Mouse (Mus musculus) forebrain, embryonic 15.5 days (tissue): ENCODE measurements around the gene Ttc3. TPM values are rescaled to one million over a fixed set of nuclear protein-coding genes. Genes with fewer than 3 reads are reported as not detected.

Experiments
- ATAC-seq: fragments of 200-750 bp; cut with Nextera tagmentation; replicated peaks from 2 replicates; pipeline ENCODE4 v1.8.0; 2017; ENCODE audit warnings: mild to moderate bottlenecking, moderate TSS enrichment, moderate library complexity
- H3K27ac ChIP-seq: fragments of 300-500 bp; sonication (generic); replicated peaks from 2 replicates; pipeline ENCODE4 v1.5.1; 2015; ENCODE audit warnings: mild to moderate bottlenecking, inconsistent platforms
- H3K27me3 ChIP-seq: fragments of 300-500 bp; sonication (generic); 2 replicates; pipeline ENCODE4 v1.6.1; 2015; ENCODE audit warnings: inconsistent platforms
- H3K36me3 ChIP-seq: fragments of 300-500 bp; sonication (generic); 2 replicates; pipeline ENCODE4 v1.6.1; 2015; ENCODE audit warnings: mild to moderate bottlenecking, inconsistent platforms
- H3K4me1 ChIP-seq: fragments of 300-500 bp; sonication (generic); 2 replicates; pipeline ENCODE4 v1.6.1; 2015; ENCODE audit warnings: inconsistent platforms
- H3K4me2 ChIP-seq: fragments of 300-500 bp; sonication (generic); replicated peaks from 2 replicates; pipeline ENCODE4 v1.6.1; 2015; ENCODE audit warnings: mild to moderate bottlenecking, inconsistent platforms
- H3K4me3 ChIP-seq: fragments of 300-500 bp; sonication (generic); 2 replicates; pipeline ENCODE4 v1.5.1; 2015; ENCODE audit warnings: mild to moderate bottlenecking, inconsistent platforms
- H3K9ac ChIP-seq: fragments of 300-500 bp; sonication (generic); replicated peaks from 2 replicates; pipeline ENCODE4 v1.6.1; 2015; ENCODE audit warnings: mild to moderate bottlenecking, inconsistent platforms
- H3K9me3 ChIP-seq: fragments of 300-500 bp; sonication (generic); 2 replicates; pipeline ENCODE4 v1.6.1; 2016; ENCODE audit warnings: inconsistent platforms
- whole genome bisulfite sequencing: fragments of 180-500 bp; shearing (Covaris S2); methylation state at CpG from one replicate; pipeline ENCODE4 v1.1.7; 2015; ENCODE audit warnings: mixed read lengths; 5-methylcytosine and 5-hydroxymethylcytosine counted together
- polyA plus RNA-seq: library from polyadenylated mRNA; unstranded; fragments of >200 nt; fragmentation: Nextera tagmentation; extraction: Ambion mirVana; gene quantifications from 2 replicates; pipeline ENCODE4 v1.2.1, GENCODE M21; 2015

Gene Ttc3
- polyA plus RNA-seq, 1 experiment from 2014 or later: 832 TPM

- Histone ChIP-seq H3K4me1 (peaks cover 11% of the 10 kb centered on the region), H3K4me2 (no peak overlapping the region), H3K9me3 (no peaks in the 10 kb centered on the region), H3K4me3 (no peak overlapping the region), H3K27me3 (no peaks in the 10 kb centered on the region), H3K9ac (no peak overlapping the region), H3K27ac (no peak overlapping the region), H3K36me3 (0 out of 2 replicates have a peak, but pooled peaks cover 3% of the 10 kb centered on the region)
- ATAC-seq: no peak
- WGBS: 89% methylated on average over 4 of the region's 4 CpGs
Measured at GRCm38 (mm10) chr16:94363814-94364213, 6.6 kb upstream of the Ttc3 start.

GRCm38 (mm10) chr16:94365435-94365834, 5.0 kb upstream of the Ttc3 start:
- ATAC-seq: no peak
- WGBS: 91% methylated on average over 3 of the region's 3 CpGs
- Histone ChIP-seq H3K36me3 (0 out of 2 replicates have a peak, but pooled peaks cover 3% of the 10 kb centered on the region), H3K9me3 (no peaks in the 10 kb centered on the region), H3K4me1 (peaks cover 20% of the 10 kb centered on the region), H3K4me2 (no peak overlapping the region), H3K27me3 (no peaks in the 10 kb centered on the region), H3K4me3 (no peak overlapping the region), H3K9ac (no peak overlapping the region), H3K27ac (no peak overlapping the region)

- H3K9me3 ChIP-seq: no peaks in the 10 kb centered on the region
- peak overlapping the region; percentile 59 for H3K4me2 ChIP-seq
- ATAC-seq: no peak
- no peaks in the 10 kb centered on the region for H3K36me3 ChIP-seq
- peaks cover 34% of the 10 kb centered on the region for H3K4me1 ChIP-seq
- H3K27ac ChIP-seq: peak overlapping the region; percentile 100
- no peaks in the 10 kb centered on the region for H3K27me3 ChIP-seq
- WGBS: 2% methylated on average over 6 of the region's 6 CpGs
- peak overlapping the region; percentile 100 for H3K9ac ChIP-seq
- peak overlapping the region; percentile 98 for H3K4me3 ChIP-seq
Measured at GRCm38 (mm10) chr16:94369596-94370172, 734 bp upstream of the Ttc3 start.

GRCm38 (mm10) chr16:94370915-94371300, 490 bp downstream of the Ttc3 start:
- Histone ChIP-seq H3K4me1 (peaks cover 45% of the 10 kb centered on the region), H3K4me2 (peak overlapping the region; percentile 47), H3K9me3 (no peaks in the 10 kb centered on the region), H3K36me3 (no peaks in the 10 kb centered on the region), H3K27ac (peak overlapping the region; percentile 100), H3K4me3 (peak overlapping the region; percentile 98), H3K27me3 (no peaks in the 10 kb centered on the region), H3K9ac (peak overlapping the region; percentile 100)
- peak; percentile 75 for ATAC-seq
- WGBS: under 1% methylated on average over 43 of the region's 43 CpGs

- no peaks in the 10 kb centered on the region for H3K27me3 ChIP-seq
- H3K4me1 ChIP-seq: peaks cover 47% of the 10 kb centered on the region
- peak within 1 kb of the TSS; percentile 100 for H3K9ac ChIP-seq
- no peaks in the 10 kb centered on the region for H3K36me3 ChIP-seq
- H3K4me3 ChIP-seq: peak within 1 kb of the TSS; percentile 98
- H3K4me2 ChIP-seq: peak within 1 kb of the TSS; percentile 47
- no peaks in the 10 kb centered on the region for H3K9me3 ChIP-seq
- H3K27ac ChIP-seq: peak within 1 kb of the TSS; percentile 100
- peak; percentile 90 for ATAC-seq
- under 1% methylated on average over 29 of the region's 43 CpGs for WGBS
Measured at GRCm38 (mm10) chr16:94371301-94371931, 998 bp downstream of the Ttc3 start, which contains the start of gene Pigp. Gene Pigp, minus strand, starts transcription at chr16:94371842.

- peaks cover 48% of the 10 kb centered on the region for H3K4me1 ChIP-seq
- ATAC-seq: no peak
- H3K27ac ChIP-seq: no peak overlapping the region
- H3K36me3 ChIP-seq: no peaks in the 10 kb centered on the region
- no peak overlapping the region for H3K9ac ChIP-seq
- no peaks in the 10 kb centered on the region for H3K9me3 ChIP-seq
- no peak overlapping the region for H3K4me3 ChIP-seq
- H3K4me2 ChIP-seq: no peak overlapping the region
- WGBS: 81% methylated on average over 1 of the region's 1 CpGs
- no peaks in the 10 kb centered on the region for H3K27me3 ChIP-seq
Measured at GRCm38 (mm10) chr16:94379386-94379785, 9.0 kb downstream of the Ttc3 start.

- H3K27me3 ChIP-seq: no peaks in the 10 kb centered on the region
- H3K4me3 ChIP-seq: no peak overlapping the region
- H3K4me2 ChIP-seq: no peak overlapping the region
- no peak for ATAC-seq
- H3K27ac ChIP-seq: no peak overlapping the region
- H3K9me3 ChIP-seq: no peaks in the 10 kb centered on the region
- peaks cover 31% of the 10 kb centered on the region for H3K4me1 ChIP-seq
- WGBS: 96% methylated on average over 3 of the region's 3 CpGs
- H3K36me3 ChIP-seq: no peaks in the 10 kb centered on the region
- no peak overlapping the region for H3K9ac ChIP-seq
Measured at GRCm38 (mm10) chr16:94383277-94383676, 12.9 kb downstream of the Ttc3 start.

GRCm38 (mm10) chr16:94387690-94388089, 17.3 kb downstream of the Ttc3 start:
- no peak overlapping the region for H3K4me3 ChIP-seq
- no peak overlapping the region for H3K9ac ChIP-seq
- H3K4me1 ChIP-seq: peaks cover 16% of the 10 kb centered on the region; the same call in 1 of the 2 replicates
- no peaks in the 10 kb centered on the region for H3K9me3 ChIP-seq
- WGBS: 94% methylated on average over 7 of the region's 7 CpGs
- H3K4me2 ChIP-seq: no peak overlapping the region
- H3K27me3 ChIP-seq: no peaks in the 10 kb centered on the region
- H3K36me3 ChIP-seq: no peaks in the 10 kb centered on the region; the same call in 1 of the 2 replicates
- no peak overlapping the region for H3K27ac ChIP-seq
- ATAC-seq: no peak

- Histone ChIP-seq H3K27me3 (no peaks in the 10 kb centered on the region), H3K4me1 (peaks cover 7% of the 10 kb centered on the region; the same call in 1 of the 2 replicates), H3K9ac (no peak overlapping the region), H3K27ac (no peak overlapping the region), H3K36me3 (peaks cover 22% of the 10 kb centered on the region), H3K4me2 (no peak overlapping the region), H3K4me3 (no peak overlapping the region), H3K9me3 (no peaks in the 10 kb centered on the region)
- 86% methylated on average over 4 of the region's 4 CpGs for whole genome bisulfite sequencing
- ATAC-seq: no peak
Measured at GRCm38 (mm10) chr16:94392299-94392698, 21.9 kb downstream of the Ttc3 start.

- no peak overlapping the region for H3K4me3 ChIP-seq
- no peaks in the 10 kb centered on the region for H3K27me3 ChIP-seq
- H3K27ac ChIP-seq: no peak overlapping the region
- WGBS: 66% methylated on average over 3 of the region's 3 CpGs
- no peak for ATAC-seq
- H3K4me2 ChIP-seq: no peak overlapping the region
- no peak overlapping the region for H3K9ac ChIP-seq
- H3K9me3 ChIP-seq: no peaks in the 10 kb centered on the region
- peaks cover 22% of the 10 kb centered on the region for H3K36me3 ChIP-seq
- H3K4me1 ChIP-seq: peaks cover 2% of the 10 kb centered on the region; the same call in 1 of the 2 replicates
Measured at GRCm38 (mm10) chr16:94395051-94395450, 24.6 kb downstream of the Ttc3 start.

GRCm38 (mm10) chr16:94396641-94397040, 26.2 kb downstream of the Ttc3 start:
- ATAC-seq: no peak
- WGBS: 93% methylated on average over 7 of the region's 7 CpGs
- no peaks in the 10 kb centered on the region for H3K9me3 ChIP-seq

GRCm38 (mm10) chr16:94399141-94399540, 28.7 kb downstream of the Ttc3 start:
- no peak for ATAC-seq
- 0 out of 2 replicates have a peak, but pooled peaks cover 8% of the 10 kb centered on the region for H3K4me1 ChIP-seq
- H3K4me2 ChIP-seq: no peak overlapping the region
- H3K4me3 ChIP-seq: no peak overlapping the region
- peaks cover 27% of the 10 kb centered on the region for H3K36me3 ChIP-seq
- 88% methylated on average over 2 of the region's 2 CpGs for WGBS
- H3K27ac ChIP-seq: no peak overlapping the region
- no peak overlapping the region for H3K9ac ChIP-seq
- H3K27me3 ChIP-seq: no peaks in the 10 kb centered on the region
- H3K9me3 ChIP-seq: no peaks in the 10 kb centered on the region

More at GRCm38 (mm10) chr16:94396641-94397040, 26.2 kb downstream of the Ttc3 start:
- no peaks in the 10 kb centered on the region for H3K27me3 ChIP-seq
- no peak overlapping the region for H3K4me3 ChIP-seq
- peaks cover 7% of the 10 kb centered on the region; the same call in 1 of the 2 replicates for H3K4me1 ChIP-seq
- H3K4me2 ChIP-seq: no peak overlapping the region
- no peak overlapping the region for H3K9ac ChIP-seq
- peaks cover 22% of the 10 kb centered on the region for H3K36me3 ChIP-seq
- no peak overlapping the region for H3K27ac ChIP-seq
